Mouse (Mus musculus): ENCODE measurements around the gene Olfr584. TPM values are rescaled to one million over a fixed set of nuclear protein-coding genes. Genes with fewer than 3 reads are reported as not detected.

The Olfr584 gene
- polyA plus RNA-seq (2014; fragmentation: Nextera tagmentation; extraction: Ambion mirVana): not detected in 2 replicates

DNA sequence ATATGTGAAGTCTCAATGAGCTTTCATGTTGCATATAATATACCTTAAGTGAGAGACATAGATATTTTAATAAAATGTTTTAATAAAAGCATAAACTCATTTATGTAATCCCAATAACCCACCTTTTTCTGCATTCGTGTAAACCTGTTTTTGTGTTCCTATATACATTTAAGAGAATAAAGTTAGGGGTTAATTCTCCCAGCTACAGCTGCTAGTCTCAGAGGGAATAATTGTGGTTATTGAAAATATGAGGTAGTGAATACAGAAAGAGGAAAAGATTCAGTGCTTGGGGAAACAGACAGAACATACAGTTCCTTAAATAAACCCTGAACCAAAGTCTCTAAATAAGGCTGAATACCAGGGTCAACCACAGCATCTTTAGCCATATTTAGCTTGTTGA is at the start of gene Olfr584:
Olfr584 (plus strand) TSS at position 301 of the 400 bp plus-strand sequence.
- H3K36me3 ChIP-seq (ENCODE audit: control insufficient read depth, insufficient read depth, low read length): no peaks in the 10 kb centered on the region
- DNase-seq (ENCODE audit: low spot score): no peak
- no peak within 1 kb of the TSS for H3K4me2 ChIP-seq (ENCODE audit: low read length)
- 83% methylated on average over 1 of the region's 1 CpGs for WGBS
- no peak within 1 kb of the TSS for H3K9ac ChIP-seq (ENCODE audit: low read length)
- H3K4me1 ChIP-seq (replicated peaks; ENCODE audit: control insufficient read depth, insufficient read depth, low read length): no peaks in the 10 kb centered on the region
- H3K27ac ChIP-seq (ENCODE audit: low read depth): no peak within 1 kb of the TSS
- no peak within 1 kb of the TSS for H3K4me3 ChIP-seq (ENCODE audit: low read depth, low read length)
- ATAC-seq (replicated peaks; ENCODE audit: low FRiP score, low TSS enrichment, low read depth): no peak
- 0 out of 2 replicates have a peak, but pooled peaks cover 4% of the 10 kb centered on the region for H3K9me3 ChIP-seq (ENCODE audit: control insufficient read depth, low read length)
- no peaks in the 10 kb centered on the region for H3K27me3 ChIP-seq (replicated peaks; ENCODE audit: control insufficient read depth, insufficient read depth, low read length)

GRCm38 (mm10) chr7:103037724-103038123 is 44.0 kb upstream of the Olfr584 start, which contains the start of gene Olfr582:
Gene Olfr582 (plus strand): TSS chr7:103038024.
- Histone ChIP-seq H3K36me3 (ENCODE audit: control insufficient read depth, insufficient read depth, low read length) (no peaks in the 10 kb centered on the region), H3K27ac (ENCODE audit: low read depth) (no peak within 1 kb of the TSS), H3K9ac (ENCODE audit: low read length) (no peak within 1 kb of the TSS), H3K27me3 (replicated peaks; ENCODE audit: control insufficient read depth, insufficient read depth, low read length) (no peaks in the 10 kb centered on the region), H3K4me1 (replicated peaks; ENCODE audit: control insufficient read depth, insufficient read depth, low read length) (no peaks in the 10 kb centered on the region), H3K4me2 (ENCODE audit: low read length) (no peak within 1 kb of the TSS), H3K4me3 (ENCODE audit: low read depth, low read length) (no peak within 1 kb of the TSS), H3K9me3 (ENCODE audit: control insufficient read depth, low read length) (no peaks in the 10 kb centered on the region)
- DNase-seq (ENCODE audit: low spot score) (no peak), ATAC-seq (replicated peaks; ENCODE audit: low FRiP score, low TSS enrichment, low read depth) (no peak)

GRCm38 (mm10) chr7:103051000-103051399 is 30.7 kb upstream of the Olfr584 start, which contains the start of gene Olfr583:
Gene Olfr583 (plus strand): TSS chr7:103051300.
- Histone ChIP-seq H3K4me2 (ENCODE audit: low read length) (no peak within 1 kb of the TSS), H3K9me3 (ENCODE audit: control insufficient read depth, low read length) (no peaks in the 10 kb centered on the region), H3K4me1 (replicated peaks; ENCODE audit: control insufficient read depth, insufficient read depth, low read length) (no peaks in the 10 kb centered on the region), H3K27me3 (replicated peaks; ENCODE audit: control insufficient read depth, insufficient read depth, low read length) (no peaks in the 10 kb centered on the region), H3K4me3 (ENCODE audit: low read depth, low read length) (no peak within 1 kb of the TSS), H3K9ac (ENCODE audit: low read length) (no peak within 1 kb of the TSS), H3K27ac (ENCODE audit: low read depth) (no peak within 1 kb of the TSS), H3K36me3 (ENCODE audit: control insufficient read depth, insufficient read depth, low read length) (no peaks in the 10 kb centered on the region)
- DNase-seq (ENCODE audit: low spot score) (no peak), ATAC-seq (replicated peaks; ENCODE audit: low FRiP score, low TSS enrichment, low read depth) (no peak)
- 89% methylated on average over 1 of the region's 1 CpGs for WGBS

DNA sequence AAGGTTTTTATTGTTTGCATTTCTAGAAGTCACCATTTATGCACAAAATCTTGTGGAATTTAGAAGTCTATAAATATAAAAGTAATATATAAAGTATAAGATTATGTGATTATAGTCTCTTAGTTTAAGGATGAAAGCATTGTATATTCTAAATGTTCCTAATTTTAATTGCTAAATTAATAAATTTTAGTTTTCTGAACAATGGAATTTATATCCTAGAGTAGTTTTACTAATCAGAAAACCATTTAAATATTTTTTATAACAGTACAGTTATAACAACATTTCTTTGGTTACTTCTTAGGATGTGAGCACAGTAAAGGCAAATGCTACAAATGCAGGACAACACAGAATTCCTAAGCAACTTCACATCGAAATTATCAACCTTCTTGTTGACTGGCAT is 15.7 kb downstream of the Olfr584 start, which contains the start of gene Olfr585:
Olfr585 (plus strand) TSS at position 301 of the 400 bp plus-strand sequence.
- Histone ChIP-seq H3K27ac (ENCODE audit: low read depth) (no peak within 1 kb of the TSS), H3K36me3 (ENCODE audit: control insufficient read depth, insufficient read depth, low read length) (no peaks in the 10 kb centered on the region), H3K4me1 (replicated peaks; ENCODE audit: control insufficient read depth, insufficient read depth, low read length) (no peaks in the 10 kb centered on the region), H3K9me3 (ENCODE audit: control insufficient read depth, low read length) (no peaks in the 10 kb centered on the region), H3K4me3 (ENCODE audit: low read depth, low read length) (no peak within 1 kb of the TSS), H3K4me2 (ENCODE audit: low read length) (no peak within 1 kb of the TSS), H3K9ac (ENCODE audit: low read length) (no peak within 1 kb of the TSS), H3K27me3 (replicated peaks; ENCODE audit: control insufficient read depth, insufficient read depth, low read length) (no peaks in the 10 kb centered on the region)
- no peak for ATAC-seq (replicated peaks; ENCODE audit: low FRiP score, low TSS enrichment, low read depth)
- DNase-seq (ENCODE audit: low spot score): no peak
- WGBS: 78% methylated on average over 1 of the region's 1 CpGs

DNA sequence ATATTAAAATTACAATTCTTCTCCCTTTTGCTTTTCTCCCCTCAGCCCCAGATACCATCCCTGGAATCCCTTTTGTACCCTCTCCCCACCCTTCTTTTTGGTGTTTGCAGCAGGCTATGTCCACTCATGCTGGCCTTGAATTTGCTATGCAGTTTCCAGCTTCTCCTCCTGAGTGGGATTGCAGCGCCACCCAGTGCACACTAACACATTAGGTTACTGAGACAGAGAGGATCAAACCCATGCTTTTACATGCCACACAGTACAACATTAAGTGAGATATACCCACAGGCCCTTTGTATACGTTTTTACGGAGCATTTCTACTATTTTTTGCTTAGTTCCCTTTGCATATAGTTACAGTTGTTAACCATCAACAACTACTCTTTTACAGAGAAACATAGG is 37.7 kb downstream of the Olfr584 start:
- Histone ChIP-seq H3K9me3 (ENCODE audit: control insufficient read depth, low read length) (no peaks in the 10 kb centered on the region), H3K27me3 (replicated peaks; ENCODE audit: control insufficient read depth, insufficient read depth, low read length) (no peaks in the 10 kb centered on the region), H3K36me3 (ENCODE audit: control insufficient read depth, insufficient read depth, low read length) (no peaks in the 10 kb centered on the region), H3K4me2 (ENCODE audit: low read length) (no peak overlapping the region), H3K4me1 (replicated peaks; ENCODE audit: control insufficient read depth, insufficient read depth, low read length) (no peaks in the 10 kb centered on the region), H3K27ac (ENCODE audit: low read depth) (no peak overlapping the region), H3K4me3 (ENCODE audit: low read depth, low read length) (no peak overlapping the region), H3K9ac (ENCODE audit: low read length) (no peak overlapping the region)
- WGBS: 46% methylated on average over 3 of the region's 3 CpGs
- no peak for ATAC-seq (replicated peaks; ENCODE audit: low FRiP score, low TSS enrichment, low read depth)
- no peak for DNase-seq (ENCODE audit: low spot score)

DNA sequence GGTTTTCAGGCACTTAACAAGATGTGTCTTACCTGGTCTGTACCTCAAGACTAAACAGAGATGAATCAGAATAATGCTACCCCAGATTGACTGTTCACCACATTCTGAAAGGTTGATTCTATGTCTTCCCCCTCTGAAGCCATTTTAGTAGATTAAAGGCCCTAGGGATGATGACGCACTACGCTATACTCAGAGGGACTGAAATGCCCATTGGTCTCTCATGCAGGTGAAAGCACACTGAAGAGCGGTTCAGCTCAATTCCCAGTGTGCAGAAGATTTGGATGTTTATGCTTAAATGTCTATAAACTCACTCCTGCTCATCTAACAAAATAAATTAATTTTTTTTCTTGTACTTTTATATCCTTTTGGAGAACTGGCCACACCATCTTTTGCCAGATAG is 43.9 kb downstream of the Olfr584 start, which contains the start of gene Olfr586:
Olfr586 (minus strand) TSS at position 101 of the 400 bp plus-strand sequence.
- ATAC-seq (replicated peaks; ENCODE audit: low FRiP score, low TSS enrichment, low read depth): no peak
- 89% methylated on average over 3 of the region's 3 CpGs for WGBS
- no peak for DNase-seq (ENCODE audit: low spot score)
- no peak within 1 kb of the TSS for H3K9ac ChIP-seq (ENCODE audit: low read length)
- no peak within 1 kb of the TSS for H3K27ac ChIP-seq (ENCODE audit: low read depth)
- H3K4me1 ChIP-seq (replicated peaks; ENCODE audit: control insufficient read depth, insufficient read depth, low read length): no peaks in the 10 kb centered on the region
- H3K4me3 ChIP-seq (ENCODE audit: low read depth, low read length): no peak within 1 kb of the TSS
- H3K36me3 ChIP-seq (ENCODE audit: control insufficient read depth, insufficient read depth, low read length): no peaks in the 10 kb centered on the region
- no peaks in the 10 kb centered on the region for H3K27me3 ChIP-seq (replicated peaks; ENCODE audit: control insufficient read depth, insufficient read depth, low read length)
- H3K4me2 ChIP-seq (ENCODE audit: low read length): no peak within 1 kb of the TSS
- H3K9me3 ChIP-seq (ENCODE audit: control insufficient read depth, low read length): no peaks in the 10 kb centered on the region

Other genes with a start within 250 kb of the Olfr584 start
- not detected in 2 replicates for gene Olfr566, start 223.1 kb upstream of the Olfr584 start, polyA plus RNA-seq (2014; fragmentation: Nextera tagmentation; extraction: Ambion mirVana)
- gene Olfr568, start 204.8 kb upstream of the Olfr584 start, polyA plus RNA-seq (2014; fragmentation: Nextera tagmentation; extraction: Ambion mirVana): not detected in 2 replicates
- not detected in 2 replicates for gene Olfr569, start 191.0 kb upstream of the Olfr584 start, polyA plus RNA-seq (2014; fragmentation: Nextera tagmentation; extraction: Ambion mirVana)
- gene Olfr570, start 187.3 kb upstream of the Olfr584 start, polyA plus RNA-seq (2014; fragmentation: Nextera tagmentation; extraction: Ambion mirVana): not detected in 2 replicates
- gene Olfr571, start 164.3 kb upstream of the Olfr584 start, polyA plus RNA-seq (2014; fragmentation: Nextera tagmentation; extraction: Ambion mirVana): not detected in 2 replicates
- not detected in 2 replicates for gene Olfr572, start 157.5 kb upstream of the Olfr584 start, polyA plus RNA-seq (2014; fragmentation: Nextera tagmentation; extraction: Ambion mirVana)
- not detected in 2 replicates for gene Olfr573-ps1, start 139.3 kb upstream of the Olfr584 start, polyA plus RNA-seq (2014; fragmentation: Nextera tagmentation; extraction: Ambion mirVana)
- gene Olfr574, start 133.4 kb upstream of the Olfr584 start, polyA plus RNA-seq (2014; fragmentation: Nextera tagmentation; extraction: Ambion mirVana): not detected in 2 replicates
- not detected in 2 replicates for gene Olfr575, start 123.1 kb upstream of the Olfr584 start, polyA plus RNA-seq (2014; fragmentation: Nextera tagmentation; extraction: Ambion mirVana)
- gene Olfr576, start 119.2 kb upstream of the Olfr584 start, polyA plus RNA-seq (2014; fragmentation: Nextera tagmentation; extraction: Ambion mirVana): not detected in 2 replicates
- gene Olfr577, start 105.9 kb upstream of the Olfr584 start, polyA plus RNA-seq (2014; fragmentation: Nextera tagmentation; extraction: Ambion mirVana): not detected in 2 replicates
- not detected in 2 replicates for gene Olfr578, start 92.6 kb upstream of the Olfr584 start, polyA plus RNA-seq (2014; fragmentation: Nextera tagmentation; extraction: Ambion mirVana)
- gene Olfr582, start 43.9 kb upstream of the Olfr584 start, polyA plus RNA-seq (2014; fragmentation: Nextera tagmentation; extraction: Ambion mirVana): not detected in 2 replicates
- not detected in 2 replicates for gene Olfr583, start 30.6 kb upstream of the Olfr584 start, polyA plus RNA-seq (2014; fragmentation: Nextera tagmentation; extraction: Ambion mirVana)
- gene Olfr585, start 15.8 kb downstream of the Olfr584 start, polyA plus RNA-seq (2014; fragmentation: Nextera tagmentation; extraction: Ambion mirVana): not detected in 2 replicates
- not detected in 2 replicates for gene Olfr586, start 43.8 kb downstream of the Olfr584 start, polyA plus RNA-seq (2014; fragmentation: Nextera tagmentation; extraction: Ambion mirVana)
- not detected in 2 replicates for gene Olfr588-ps1, start 59.0 kb downstream of the Olfr584 start, polyA plus RNA-seq (2014; fragmentation: Nextera tagmentation; extraction: Ambion mirVana)
- gene Olfr589, start 74.5 kb downstream of the Olfr584 start, polyA plus RNA-seq (2014; fragmentation: Nextera tagmentation; extraction: Ambion mirVana): not detected in 2 replicates
- gene Olfr591, start 96.5 kb downstream of the Olfr584 start, polyA plus RNA-seq (2014; fragmentation: Nextera tagmentation; extraction: Ambion mirVana): not detected in 2 replicates
- gene Olfr592, start 102.9 kb downstream of the Olfr584 start, polyA plus RNA-seq (2014; fragmentation: Nextera tagmentation; extraction: Ambion mirVana): not detected in 2 replicates
- not detected in 2 replicates for gene Olfr593, start 130.0 kb downstream of the Olfr584 start, polyA plus RNA-seq (2014; fragmentation: Nextera tagmentation; extraction: Ambion mirVana)
- gene Olfr594, start 135.1 kb downstream of the Olfr584 start, polyA plus RNA-seq (2014; fragmentation: Nextera tagmentation; extraction: Ambion mirVana): not detected in 2 replicates
- not detected in 2 replicates for gene Usp17ld, start 170.6 kb downstream of the Olfr584 start, polyA plus RNA-seq (2014; fragmentation: Nextera tagmentation; extraction: Ambion mirVana)
- gene Olfr596, start 223.8 kb downstream of the Olfr584 start, polyA plus RNA-seq (2014; fragmentation: Nextera tagmentation; extraction: Ambion mirVana): not detected in 2 replicates
- gene Olfr597, start 234.4 kb downstream of the Olfr584 start, polyA plus RNA-seq (2014; fragmentation: Nextera tagmentation; extraction: Ambion mirVana): not detected in 2 replicates
- not detected in 2 replicates for gene Olfr598, start 241.7 kb downstream of the Olfr584 start, polyA plus RNA-seq (2014; fragmentation: Nextera tagmentation; extraction: Ambion mirVana)